Mouse (Mus musculus) midbrain, embryonic 11.5 days (tissue): ENCODE results near the gene Dvl1. TPM values are rescaled to one million over a fixed set of nuclear protein-coding genes. Genes with fewer than 3 reads are reported as not detected.
A peak's percentile ranks its signal among the peaks of the same experiment; 100 is the strongest.

ENCODE experiments used
- ATAC-seq: fragments of 200-750 bp; cut with Nextera tagmentation; 2 replicates; pipeline ENCODE4 v1.8.0; 2017; ENCODE audit warnings: moderate TSS enrichment, moderate library complexity; ENCODE audit not compliant: low FRiP score
- DNase-seq: peaks from one replicate; pipeline ENCODE4 v3.0.0; 2015; ENCODE audit warnings: low spot score; ENCODE audit errors: missing footprints
- H3K27ac ChIP-seq: fragments of 300-500 bp; sonication (generic); 2 replicates; pipeline ENCODE4 v1.5.1; 2014; ENCODE audit warnings: low read depth, low read length
- H3K27me3 ChIP-seq: fragments of 300-500 bp; sonication (generic); 2 replicates; pipeline ENCODE4 v1.6.1; 2014; ENCODE audit warnings: mild to moderate bottlenecking, low read length, moderate library complexity, mixed read lengths; ENCODE audit not compliant: control insufficient read depth, insufficient read depth
- H3K36me3 ChIP-seq: fragments of 300-500 bp; sonication (generic); 2 replicates; pipeline ENCODE4 v1.6.1; 2014; ENCODE audit warnings: mild to moderate bottlenecking, low read length, moderate library complexity, mixed read lengths; ENCODE audit not compliant: control insufficient read depth, insufficient read depth
- H3K4me1 ChIP-seq: fragments of 300-500 bp; sonication (generic); 2 replicates; pipeline ENCODE4 v1.6.1; 2014; ENCODE audit warnings: low read length; ENCODE audit not compliant: control insufficient read depth, insufficient read depth
- H3K4me2 ChIP-seq: fragments of 300-500 bp; sonication (generic); 2 replicates; pipeline ENCODE4 v1.6.1; 2014; ENCODE audit warnings: mild to moderate bottlenecking, moderate library complexity
- H3K4me3 ChIP-seq: fragments of 300-500 bp; sonication (generic); 2 replicates; pipeline ENCODE4 v1.5.1; 2014; ENCODE audit warnings: low read depth, low read length
- H3K9ac ChIP-seq: fragments of 300-500 bp; sonication (generic); 2 replicates; pipeline ENCODE4 v1.6.1; 2014; ENCODE audit warnings: low read length
- H3K9me3 ChIP-seq: fragments of 300-500 bp; sonication (generic); 2 replicates; pipeline ENCODE4 v1.6.1; 2016; ENCODE audit warnings: low read length; ENCODE audit not compliant: control insufficient read depth
- WGBS: fragments of 180-500 bp; shearing (Covaris S2); extraction: QIAGEN DNeasy Blood & Tissue Kit; methylation state at CpG from one replicate; pipeline ENCODE4 v1.1.7; 2014; 5-methylcytosine and 5-hydroxymethylcytosine counted together
- polyA plus RNA-seq: library from polyadenylated mRNA; unstranded; fragments of >200 nt; fragmentation: Nextera tagmentation; extraction: Ambion mirVana; gene quantifications from 2 replicates; pipeline ENCODE4 v1.2.1, GENCODE M21; 2014

Gene Dvl1
- polyA plus RNA-seq, 1 experiment from 2014 or later: 10.7 TPM

DNA sequence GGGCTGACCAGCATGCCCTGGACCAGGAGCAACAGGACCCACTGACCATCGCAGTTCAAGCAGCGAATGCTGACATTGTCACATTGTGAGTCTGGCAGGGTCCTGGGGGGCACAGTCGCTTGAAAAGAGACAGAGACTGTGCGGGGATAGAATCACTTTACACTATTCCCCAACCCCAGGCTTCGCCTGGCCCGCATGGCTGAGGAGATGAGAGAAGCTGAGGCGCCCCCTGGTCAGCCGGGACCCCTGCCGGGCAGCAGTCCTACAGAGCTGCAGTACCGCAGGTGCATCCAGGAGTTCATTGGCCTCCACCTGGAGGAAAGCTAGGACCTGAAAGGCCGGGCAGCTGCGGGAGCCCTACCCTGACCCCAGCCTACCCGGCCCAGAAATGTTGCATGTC lies 58.4 kb downstream of the Dvl1 start:
- H3K9me3 ChIP-seq: no peaks in the 10 kb centered on the region
- peak; percentile 41 for DNase-seq
- peaks cover 28% of the 10 kb centered on the region for H3K36me3 ChIP-seq
- H3K4me1 ChIP-seq: no peaks in the 10 kb centered on the region
- no peak overlapping the region for H3K27ac ChIP-seq
- WGBS: 85% methylated on average over 13 of the region's 13 CpGs
- ATAC-seq: no peak
- no peak overlapping the region for H3K4me3 ChIP-seq
- no peak overlapping the region for H3K4me2 ChIP-seq
- H3K9ac ChIP-seq: no peak overlapping the region
- no peaks in the 10 kb centered on the region for H3K27me3 ChIP-seq

GRCm38 (mm10) chr4:155906125-155906524 lies 58.9 kb downstream of the Dvl1 start:
- H3K4me2 ChIP-seq: no peak overlapping the region
- no peaks in the 10 kb centered on the region for H3K27me3 ChIP-seq
- WGBS: 87% methylated on average over 9 of the region's 9 CpGs
- DNase-seq (no peak), ATAC-seq (no peak)
- no peak overlapping the region for H3K27ac ChIP-seq
- no peaks in the 10 kb centered on the region for H3K9me3 ChIP-seq
- no peaks in the 10 kb centered on the region for H3K4me1 ChIP-seq
- no peak overlapping the region for H3K9ac ChIP-seq
- peaks cover 28% of the 10 kb centered on the region for H3K36me3 ChIP-seq
- no peak overlapping the region for H3K4me3 ChIP-seq

DNA sequence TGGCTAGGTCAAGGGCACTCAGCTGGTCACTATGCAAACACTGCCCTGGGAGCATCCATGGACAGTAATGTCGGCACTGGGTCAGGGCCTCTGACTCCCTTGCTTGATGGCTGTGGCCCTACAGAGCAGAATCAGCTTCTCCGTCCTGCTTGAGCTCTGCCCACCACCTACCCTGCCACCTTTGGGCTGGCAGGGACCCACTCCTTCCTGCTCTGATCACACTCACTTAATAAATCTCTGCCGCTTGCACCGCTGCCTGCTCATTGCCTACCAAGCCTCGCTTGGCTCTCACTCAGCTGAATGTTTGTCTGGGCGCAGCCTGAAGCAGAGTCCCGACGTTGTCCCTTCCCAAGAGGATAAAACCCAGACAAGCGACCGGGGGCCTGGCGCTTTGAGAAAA lies 59.8 kb downstream of the Dvl1 start:
- Histone ChIP-seq H3K4me2 (no peak overlapping the region), H3K4me1 (no peaks in the 10 kb centered on the region), H3K9me3 (no peaks in the 10 kb centered on the region), H3K27me3 (no peaks in the 10 kb centered on the region), H3K27ac (no peak overlapping the region), H3K9ac (no peak overlapping the region), H3K36me3 (peaks cover 23% of the 10 kb centered on the region), H3K4me3 (no peak overlapping the region)
- ATAC-seq: no peak
- 86% methylated on average over 11 of the region's 11 CpGs for WGBS
- no peak for DNase-seq

GRCm38 (mm10) chr4:155908281-155908680 lies 61.1 kb downstream of the Dvl1 start:
- Histone ChIP-seq H3K4me1 (no peaks in the 10 kb centered on the region), H3K4me3 (no peak overlapping the region), H3K9ac (no peak overlapping the region), H3K27me3 (no peaks in the 10 kb centered on the region), H3K9me3 (no peaks in the 10 kb centered on the region), H3K4me2 (no peak overlapping the region), H3K36me3 (peaks cover 12% of the 10 kb centered on the region), H3K27ac (no peak overlapping the region)
- ATAC-seq (no peak), DNase-seq (peak; percentile 69)
- 78% methylated on average over 7 of the region's 7 CpGs for WGBS

DNA sequence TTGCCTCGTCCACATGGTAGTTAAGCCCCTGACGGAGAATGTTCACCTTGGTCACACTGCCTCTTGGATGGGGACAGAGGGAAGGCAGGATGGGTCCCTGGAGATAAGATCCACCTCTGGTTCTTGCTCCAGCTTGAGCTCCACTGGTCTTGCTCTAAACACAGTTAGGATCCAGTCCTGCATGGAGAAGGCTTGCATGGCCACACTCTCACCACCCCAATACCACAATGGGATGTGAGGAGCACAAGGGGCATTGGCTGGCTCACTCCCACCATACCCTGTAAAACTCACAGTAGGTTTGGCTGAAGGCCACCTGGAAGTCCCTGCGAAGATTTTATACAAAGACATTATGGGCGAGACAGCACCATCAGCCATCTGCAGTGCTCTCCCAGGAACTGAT lies 61.5 kb downstream of the Dvl1 start:
- H3K27ac ChIP-seq: no peak overlapping the region
- H3K9me3 ChIP-seq: no peaks in the 10 kb centered on the region
- peak; percentile 60 for DNase-seq
- H3K4me3 ChIP-seq: no peak overlapping the region
- no peak for ATAC-seq
- H3K27me3 ChIP-seq: no peaks in the 10 kb centered on the region
- WGBS: 88% methylated on average over 4 of the region's 4 CpGs
- H3K36me3 ChIP-seq: peaks cover 10% of the 10 kb centered on the region
- H3K9ac ChIP-seq: no peak overlapping the region
- H3K4me1 ChIP-seq: no peaks in the 10 kb centered on the region
- H3K4me2 ChIP-seq: no peak overlapping the region

Other genes starting within 250 kb of the Dvl1 start
- 18.0 and 18.1 TPM in 2 replicates for gene Slc35e2, start 246.0 kb upstream of the Dvl1 start, polyA plus RNA-seq
- gene Cdk11b, start 222.5 kb upstream of the Dvl1 start, polyA plus RNA-seq: 72.9 and 83.6 TPM in 2 replicates
- not detected in 2 replicates for gene Gm10563, start 202.0 kb upstream of the Dvl1 start, polyA plus RNA-seq
- gene Mmp23, start 194.0 kb upstream of the Dvl1 start, polyA plus RNA-seq: 2.5 and 4.1 TPM in 2 replicates
- 11.8 and 12.8 TPM in 2 replicates for gene Mib2, start 178.2 kb upstream of the Dvl1 start, polyA plus RNA-seq
- 1.3 and 1.5 TPM in 2 replicates for gene Fndc10, start 153.1 kb upstream of the Dvl1 start, polyA plus RNA-seq
- 147 and 155 TPM in 2 replicates for gene Ssu72, start 142.6 kb upstream of the Dvl1 start, polyA plus RNA-seq
- gene Tmem240, start 112.6 kb upstream of the Dvl1 start, polyA plus RNA-seq: 0.69 and 0.96 TPM in 2 replicates
- 84.5 and 84.6 TPM in 2 replicates for gene Atad3a, start 86.3 kb upstream of the Dvl1 start, polyA plus RNA-seq
- gene Vwa1, start 72.7 kb upstream of the Dvl1 start, polyA plus RNA-seq: 9.1 and 9.9 TPM in 2 replicates
- 0.14 and 0.21 TPM in 2 replicates for gene Tmem88b, start 61.5 kb upstream of the Dvl1 start, polyA plus RNA-seq
- gene Ankrd65, start 57.0 kb upstream of the Dvl1 start, polyA plus RNA-seq: not detected in 2 replicates
- 225 and 243 TPM in 2 replicates for gene Mrpl20, start 44.5 kb upstream of the Dvl1 start, polyA plus RNA-seq
- gene Ccnl2, start 34.9 kb upstream of the Dvl1 start, polyA plus RNA-seq: 146 and 157 TPM in 2 replicates
- 113 and 128 TPM in 2 replicates for gene Aurkaip1, start 16.1 kb upstream of the Dvl1 start, polyA plus RNA-seq
- gene Mxra8, start 7.7 kb upstream of the Dvl1 start, polyA plus RNA-seq: 37.7 and 41.9 TPM in 2 replicates
- 0.34 and 0.59 TPM in 2 replicates for gene Tas1r3, start 16.0 kb downstream of the Dvl1 start, polyA plus RNA-seq
- 24.7 and 24.8 TPM in 2 replicates for gene Cptp, start 22.0 kb downstream of the Dvl1 start, polyA plus RNA-seq
- gene Ints11, start 22.1 kb downstream of the Dvl1 start, polyA plus RNA-seq: 102 and 103 TPM in 2 replicates
- 37.2 and 39.4 TPM in 2 replicates for gene Pusl1, start 44.4 kb downstream of the Dvl1 start, polyA plus RNA-seq
- 25.6 and 27.5 TPM in 2 replicates for gene Acap3, start 44.4 kb downstream of the Dvl1 start, polyA plus RNA-seq
- 148 and 158 TPM in 2 replicates for gene Ube2j2, start 96.4 kb downstream of the Dvl1 start, polyA plus RNA-seq
- 19.8 and 20.4 TPM in 2 replicates for gene C1qtnf12, start 114.9 kb downstream of the Dvl1 start, polyA plus RNA-seq
- gene B3galt6, start 145.2 kb downstream of the Dvl1 start, polyA plus RNA-seq: 17.2 and 18.8 TPM in 2 replicates
- gene Sdf4, start 145.5 kb downstream of the Dvl1 start, polyA plus RNA-seq: 130 and 136 TPM in 2 replicates
- 0.41 and 1.1 TPM in 2 replicates for gene Tnfrsf4, start 166.4 kb downstream of the Dvl1 start, polyA plus RNA-seq
- gene Tnfrsf18, start 178.8 kb downstream of the Dvl1 start, polyA plus RNA-seq: 0.58 and 0.87 TPM in 2 replicates
- gene Ttll10, start 212.0 kb downstream of the Dvl1 start, polyA plus RNA-seq: 0.15 TPM in 1 of 2 replicates, not detected in the other